Mouse (Mus musculus) embryonic facial prominence, embryonic 13.5 days (tissue): ENCODE data around the gene Nek7. TPM values are rescaled to one million over a fixed set of nuclear protein-coding genes. Genes with fewer than 3 reads are reported as not detected.

Experiments used
- ATAC-seq: fragments of 200-750 bp; cut with Nextera tagmentation; 2 replicates; pipeline ENCODE4 v1.8.0; 2017; ENCODE audit warnings: low read depth; ENCODE audit not compliant: insufficient number of reproducible peaks, insufficient read depth, low FRiP score, low TSS enrichment
- H3K27ac ChIP-seq: fragments of 300-500 bp; sonication (generic); 2 replicates; pipeline ENCODE4 v1.5.1; 2015; ENCODE audit warnings: moderate library complexity, mild to moderate bottlenecking, inconsistent platforms
- H3K27me3 ChIP-seq: fragments of 300-500 bp; sonication (generic); 2 replicates; pipeline ENCODE4 v1.6.1; 2015; ENCODE audit warnings: mild to moderate bottlenecking, inconsistent platforms
- H3K36me3 ChIP-seq: fragments of 300-500 bp; sonication (generic); 2 replicates; pipeline ENCODE4 v1.6.1; 2015; ENCODE audit warnings: mild to moderate bottlenecking, inconsistent platforms
- H3K4me1 ChIP-seq: fragments of 300-500 bp; sonication (generic); 2 replicates; pipeline ENCODE4 v1.6.1; 2015; ENCODE audit warnings: inconsistent platforms
- H3K4me2 ChIP-seq: fragments of 300-500 bp; sonication (generic); 2 replicates; pipeline ENCODE4 v1.6.1; 2015; ENCODE audit warnings: moderate library complexity, mild to moderate bottlenecking, inconsistent platforms
- H3K4me3 ChIP-seq: fragments of 300-500 bp; sonication (generic); 2 replicates; pipeline ENCODE4 v1.5.1; 2015; ENCODE audit warnings: mild to moderate bottlenecking, inconsistent platforms
- H3K9ac ChIP-seq: fragments of 300-500 bp; sonication (generic); 2 replicates; pipeline ENCODE4 v1.6.1; 2015; ENCODE audit warnings: mild to moderate bottlenecking, inconsistent platforms
- H3K9me3 ChIP-seq: fragments of 300-500 bp; sonication (generic); 2 replicates; pipeline ENCODE4 v1.6.1; 2016; ENCODE audit warnings: inconsistent platforms
- WGBS: fragments of 180-500 bp; shearing (Covaris S2); methylation state at CpG from one replicate; pipeline ENCODE4 v1.1.7; 2015; ENCODE audit warnings: mixed read lengths; 5-methylcytosine and 5-hydroxymethylcytosine counted together
- polyA plus RNA-seq: library from polyadenylated mRNA; unstranded; fragments of >200 nt; fragmentation: Nextera tagmentation; extraction: Ambion mirVana; gene quantifications from 2 replicates; pipeline ENCODE4 v1.2.1, GENCODE M21; 2015

Nek7 gene
- polyA plus RNA-seq, 1 experiment from 2014 or later, result 31.1 TPM

DNA sequence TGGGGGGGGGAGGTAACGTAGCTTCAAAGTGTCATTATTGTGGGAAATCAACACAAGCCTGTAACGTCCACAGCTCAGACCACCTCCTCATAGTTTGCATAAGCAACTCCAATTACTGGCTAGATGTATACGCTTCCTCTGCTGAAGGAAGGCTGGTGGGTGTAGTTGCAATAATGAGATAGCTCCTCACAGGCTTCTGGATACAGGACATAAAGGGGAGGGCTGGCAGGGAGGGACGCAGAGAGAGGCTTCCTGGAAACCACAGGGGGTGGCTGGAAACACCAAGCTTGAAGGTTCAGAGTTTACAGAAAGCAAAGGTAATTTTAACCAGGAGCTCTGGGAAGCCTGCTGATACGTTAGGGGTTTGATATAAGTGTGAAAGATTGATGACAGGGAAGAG lies 115.7 kb downstream of the Nek7 start:
- Histone ChIP-seq H3K9me3 (no peaks in the 10 kb centered on the region), H3K4me3 (no peak overlapping the region), H3K4me1 (peaks cover 21% of the 10 kb centered on the region), H3K27me3 (no peaks in the 10 kb centered on the region), H3K9ac (no peak overlapping the region), H3K27ac (no peak overlapping the region), H3K36me3 (no peaks in the 10 kb centered on the region), H3K4me2 (no peak overlapping the region)
- 48% methylated on average over 5 of the region's 5 CpGs for WGBS
- no peak for ATAC-seq

DNA sequence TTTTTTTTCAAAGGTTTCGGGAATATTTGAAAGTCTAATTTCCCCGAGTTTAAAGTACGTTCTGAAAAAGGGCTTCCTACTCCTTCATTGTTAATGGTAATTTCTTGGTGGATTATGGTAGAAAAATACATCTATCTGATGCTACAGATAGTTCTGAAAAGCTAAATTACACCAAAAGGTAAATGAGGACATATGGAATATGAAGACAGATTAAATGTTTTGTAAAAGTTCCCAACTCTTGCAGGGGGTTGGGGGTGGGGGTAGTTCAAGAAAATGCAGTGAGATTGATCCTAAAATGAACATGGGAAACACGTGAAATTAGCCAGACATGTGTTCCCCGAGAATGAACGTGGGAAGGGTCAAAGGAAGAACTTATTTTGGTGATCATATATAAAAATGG lies 119.2 kb downstream of the Nek7 start:
- 0 out of 2 replicates have a peak, but pooled peaks cover 3% of the 10 kb centered on the region for H3K36me3 ChIP-seq
- no peak overlapping the region for H3K4me3 ChIP-seq
- H3K27me3 ChIP-seq, result no peaks in the 10 kb centered on the region
- peaks cover 7% of the 10 kb centered on the region for H3K4me1 ChIP-seq
- no peak overlapping the region for H3K4me2 ChIP-seq
- WGBS, result 55% methylated on average over 6 of the region's 6 CpGs
- ATAC-seq, result no peak
- no peak overlapping the region for H3K9ac ChIP-seq
- no peaks in the 10 kb centered on the region for H3K9me3 ChIP-seq
- no peak overlapping the region for H3K27ac ChIP-seq

DNA sequence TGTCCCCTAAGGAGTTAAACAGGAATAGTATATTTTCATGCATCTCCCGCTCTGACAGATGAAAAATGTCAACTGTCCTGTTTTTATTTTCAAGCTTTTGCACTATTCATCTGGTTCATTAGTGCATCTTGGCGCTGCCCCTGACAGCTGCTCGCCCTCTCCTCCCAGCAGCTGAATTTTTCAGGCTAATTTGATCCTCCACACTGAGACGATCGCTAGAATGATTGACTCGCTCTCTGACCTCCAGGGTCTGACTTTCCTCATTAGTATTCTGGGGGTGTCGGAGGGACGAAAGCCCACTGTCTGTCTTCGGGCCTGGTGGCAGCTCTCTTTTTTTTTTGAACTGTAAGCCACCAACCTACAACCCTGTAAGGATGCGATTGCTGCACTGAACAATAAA lies 119.8 kb downstream of the Nek7 start:
- Histone ChIP-seq H3K36me3 (0 out of 2 replicates have a peak, but pooled peaks cover 3% of the 10 kb centered on the region), H3K9ac (no peak overlapping the region), H3K4me3 (no peak overlapping the region), H3K27ac (no peak overlapping the region), H3K4me1 (peaks cover 7% of the 10 kb centered on the region), H3K27me3 (no peaks in the 10 kb centered on the region), H3K9me3 (no peaks in the 10 kb centered on the region), H3K4me2 (no peak overlapping the region; the same call in 1 of the 2 replicates)
- no peak for ATAC-seq
- 11% methylated on average over 10 of the region's 10 CpGs for WGBS

DNA sequence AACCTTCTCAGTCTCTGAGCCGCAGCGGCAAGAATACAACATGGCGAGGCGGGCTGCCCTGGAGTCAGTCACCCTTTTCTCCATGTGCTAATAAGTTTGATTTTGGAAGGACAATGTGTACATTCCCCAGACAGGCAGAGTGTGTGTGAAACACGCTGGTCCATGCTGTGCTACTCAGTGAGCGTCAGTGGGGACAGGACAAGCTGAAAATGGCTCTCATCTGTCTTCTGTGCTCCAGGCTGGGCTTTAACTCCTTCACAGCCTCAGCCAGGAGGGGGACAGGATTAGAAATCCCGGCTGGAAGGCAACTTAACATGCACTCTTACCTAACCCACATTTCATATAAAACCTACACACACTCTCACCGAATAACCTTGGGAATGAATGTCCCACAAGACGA lies 120.5 kb downstream of the Nek7 start:
- Histone ChIP-seq H3K4me1 (peaks cover 7% of the 10 kb centered on the region), H3K36me3 (0 out of 2 replicates have a peak, but pooled peaks cover 3% of the 10 kb centered on the region), H3K9ac (no peak overlapping the region), H3K9me3 (no peaks in the 10 kb centered on the region), H3K4me3 (no peak overlapping the region), H3K27ac (no peak overlapping the region), H3K27me3 (no peaks in the 10 kb centered on the region), H3K4me2 (peak overlapping the region; percentile 16; the same call in 1 of the 2 replicates)
- 48% methylated on average over 9 of the region's 9 CpGs for WGBS
- no peak for ATAC-seq

DNA sequence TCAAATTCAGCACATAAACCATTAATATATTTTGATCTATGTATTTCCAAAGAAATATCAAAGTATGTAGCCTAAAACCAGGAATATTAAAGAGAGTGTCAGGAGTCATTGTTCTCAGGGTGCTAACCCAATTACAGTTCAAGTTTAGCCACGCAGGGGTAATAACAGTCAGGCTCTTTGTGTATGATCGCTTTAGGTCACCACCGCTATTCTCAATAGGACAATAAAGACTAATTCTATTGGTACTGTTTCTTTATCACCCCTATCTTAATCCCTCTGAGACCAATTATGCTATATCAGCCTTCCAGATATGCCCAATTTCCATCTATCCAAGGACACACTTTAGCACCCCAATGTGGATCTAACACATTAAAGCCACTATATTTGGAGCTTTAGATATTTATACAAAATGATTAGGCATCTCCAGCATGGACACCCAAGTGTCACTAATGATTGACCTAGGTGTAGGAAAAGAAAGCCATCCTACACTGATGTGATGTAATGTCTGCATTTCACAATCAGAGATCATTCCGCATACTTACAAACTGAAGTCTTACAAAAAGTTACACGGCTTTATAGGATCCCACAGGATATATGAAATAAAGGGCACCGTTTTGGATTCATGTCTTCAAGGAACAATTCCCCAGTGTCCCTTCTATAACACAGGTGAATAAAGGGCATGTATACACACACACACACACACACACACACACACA lies 128.4 kb downstream of the Nek7 start:
- H3K4me1 ChIP-seq, result no peaks in the 10 kb centered on the region
- no peak overlapping the region for H3K27ac ChIP-seq
- peaks cover 8% of the 10 kb centered on the region; the same call in 1 of the 2 replicates for H3K36me3 ChIP-seq
- no peak overlapping the region for H3K4me3 ChIP-seq
- H3K27me3 ChIP-seq, result no peaks in the 10 kb centered on the region
- H3K9me3 ChIP-seq, result no peaks in the 10 kb centered on the region
- WGBS, result 90% methylated on average over 6 of the region's 6 CpGs
- ATAC-seq, result no peak
- H3K9ac ChIP-seq, result no peak overlapping the region
- no peak overlapping the region for H3K4me2 ChIP-seq

DNA sequence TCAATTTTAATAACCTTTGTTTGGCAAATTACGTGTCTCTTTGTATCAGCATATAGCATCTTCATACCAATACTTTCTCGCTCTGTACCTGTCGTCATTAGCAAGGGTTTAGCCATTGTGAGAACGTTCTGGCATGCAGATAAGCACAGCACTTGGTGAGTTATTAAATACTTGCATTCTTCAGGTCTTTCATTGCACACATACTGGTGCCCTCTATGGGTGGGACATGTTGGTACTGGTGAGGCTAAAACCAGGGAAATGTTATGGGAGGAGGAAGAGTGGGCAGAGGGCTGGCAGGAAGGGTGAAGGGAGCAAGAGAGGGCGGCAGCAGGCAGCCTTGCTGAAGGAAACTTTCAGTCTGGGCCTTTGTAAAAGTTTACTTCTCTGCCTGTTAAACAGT lies 132.4 kb downstream of the Nek7 start:
- no peak for ATAC-seq

DNA sequence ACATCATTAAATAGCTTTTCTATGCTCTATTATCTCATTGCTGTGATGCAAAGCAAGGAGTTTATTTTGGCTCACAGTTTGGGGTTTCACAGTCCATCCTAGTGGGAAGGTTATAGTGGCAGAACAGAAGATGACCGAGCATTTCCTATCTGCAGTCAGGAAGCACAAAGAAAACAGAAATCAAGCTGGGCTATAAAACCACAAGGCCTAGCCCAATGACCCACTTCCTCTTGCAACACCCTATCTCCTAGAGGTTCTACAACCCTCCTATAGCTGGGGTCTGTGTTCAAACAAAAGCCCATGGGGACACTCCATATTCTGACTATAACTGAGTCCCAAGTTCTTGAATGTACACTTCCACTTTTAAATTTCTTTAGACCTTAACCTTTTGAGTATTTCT lies 139.2 kb downstream of the Nek7 start:
- H3K36me3 ChIP-seq, result peaks cover 8% of the 10 kb centered on the region; the same call in 1 of the 2 replicates
- ATAC-seq, result no peak
- no peak overlapping the region for H3K4me2 ChIP-seq
- H3K9me3 ChIP-seq, result peaks cover 6% of the 10 kb centered on the region; the same call in 1 of the 2 replicates
- WGBS, result 89% methylated on average over 1 of the region's 1 CpGs
- H3K27ac ChIP-seq, result no peak overlapping the region
- H3K9ac ChIP-seq, result no peak overlapping the region
- no peaks in the 10 kb centered on the region for H3K4me1 ChIP-seq
- H3K27me3 ChIP-seq, result no peaks in the 10 kb centered on the region
- no peak overlapping the region for H3K4me3 ChIP-seq

More for the DNA sequence above, 132.4 kb downstream of the Nek7 start:
- Histone ChIP-seq H3K4me2 (no peak overlapping the region), H3K9ac (no peak overlapping the region), H3K36me3 (peaks cover 18% of the 10 kb centered on the region), H3K27ac (no peak overlapping the region), H3K4me1 (no peaks in the 10 kb centered on the region), H3K27me3 (no peaks in the 10 kb centered on the region), H3K9me3 (no peaks in the 10 kb centered on the region), H3K4me3 (no peak overlapping the region)
- WGBS, result 87% methylated on average over 5 of the region's 5 CpGs

DNA sequence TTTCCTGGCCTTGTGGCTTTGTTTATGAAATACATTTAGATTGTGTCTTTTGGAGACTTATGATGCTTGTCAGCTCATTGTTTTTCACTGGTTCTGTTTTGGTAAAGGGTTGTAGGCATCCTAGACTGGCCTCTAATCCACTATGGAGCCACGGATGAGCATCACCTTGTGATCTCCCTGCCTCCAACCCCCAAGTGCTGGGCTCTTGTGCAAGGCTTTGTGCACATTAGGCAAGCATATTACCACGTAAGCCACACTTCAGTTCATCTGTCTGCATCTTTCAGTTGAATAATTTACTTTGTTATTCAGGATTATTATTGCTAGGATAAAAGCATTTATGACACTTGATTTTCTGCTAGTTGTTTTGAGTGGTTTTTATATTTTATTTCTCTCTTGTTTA lies 154.6 kb downstream of the Nek7 start:
- 70% methylated on average over 2 of the region's 2 CpGs for WGBS
- Histone ChIP-seq H3K27me3 (no peaks in the 10 kb centered on the region), H3K36me3 (no peaks in the 10 kb centered on the region), H3K9me3 (peaks cover 4% of the 10 kb centered on the region; the same call in 1 of the 2 replicates), H3K4me1 (no peaks in the 10 kb centered on the region), H3K27ac (no peak overlapping the region), H3K4me2 (no peak overlapping the region), H3K9ac (no peak overlapping the region), H3K4me3 (no peak overlapping the region)
- ATAC-seq, result no peak

DNA sequence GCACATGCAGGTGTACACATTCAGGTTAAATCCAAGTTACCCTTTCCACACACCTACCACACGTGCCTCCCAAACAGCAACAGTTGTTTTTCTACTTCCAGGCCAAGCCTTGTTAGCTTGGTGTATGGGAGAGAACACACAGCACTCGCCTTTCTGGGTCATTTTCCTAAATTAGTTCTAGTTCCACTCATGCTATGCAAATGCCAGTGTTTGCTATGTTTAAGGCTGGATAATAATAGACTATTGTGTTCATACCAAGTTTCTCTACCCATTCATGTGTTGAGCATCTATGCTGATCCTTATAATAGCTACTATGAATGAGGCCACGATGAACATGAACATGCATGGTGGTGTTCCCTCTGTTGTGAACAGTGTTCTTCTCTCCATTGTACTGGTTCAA lies 158.5 kb downstream of the Nek7 start:
- Histone ChIP-seq H3K27me3 (no peaks in the 10 kb centered on the region), H3K4me1 (no peaks in the 10 kb centered on the region), H3K27ac (no peak overlapping the region), H3K9me3 (peaks cover 4% of the 10 kb centered on the region; the same call in 1 of the 2 replicates), H3K9ac (no peak overlapping the region), H3K4me3 (no peak overlapping the region), H3K4me2 (no peak overlapping the region), H3K36me3 (no peaks in the 10 kb centered on the region)
- 81% methylated on average over 3 of the region's 3 CpGs for WGBS
- ATAC-seq, result no peak

DNA sequence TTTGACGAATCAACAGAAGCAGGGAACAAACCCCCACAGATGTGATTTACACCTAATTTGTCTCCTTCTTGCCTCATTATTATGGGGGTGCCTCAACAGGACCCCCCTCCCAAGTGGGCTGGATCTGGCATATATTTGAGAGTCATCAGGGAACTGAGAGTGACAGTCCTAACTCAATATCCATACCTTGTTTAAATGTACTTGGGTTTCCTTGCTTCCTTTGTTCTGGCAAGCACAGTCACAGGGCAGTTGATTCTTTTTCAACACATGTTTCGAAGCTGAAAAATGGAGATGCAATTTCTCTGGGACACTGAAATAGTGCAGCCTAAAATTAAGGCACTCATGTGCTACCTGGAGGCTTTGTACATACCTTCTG lies 170.5 kb downstream of the Nek7 start:
- no peak overlapping the region for H3K27ac ChIP-seq
- H3K4me1 ChIP-seq, result no peaks in the 10 kb centered on the region
- WGBS, result 57% methylated on average over 2 of the region's 2 CpGs
- H3K9ac ChIP-seq, result no peak overlapping the region
- peak overlapping the region; percentile 31; the same call in 1 of the 2 replicates for H3K4me2 ChIP-seq
- H3K27me3 ChIP-seq, result no peaks in the 10 kb centered on the region
- H3K36me3 ChIP-seq, result no peaks in the 10 kb centered on the region
- H3K9me3 ChIP-seq, result no peaks in the 10 kb centered on the region
- no peak overlapping the region for H3K4me3 ChIP-seq
- no peak for ATAC-seq

DNA sequence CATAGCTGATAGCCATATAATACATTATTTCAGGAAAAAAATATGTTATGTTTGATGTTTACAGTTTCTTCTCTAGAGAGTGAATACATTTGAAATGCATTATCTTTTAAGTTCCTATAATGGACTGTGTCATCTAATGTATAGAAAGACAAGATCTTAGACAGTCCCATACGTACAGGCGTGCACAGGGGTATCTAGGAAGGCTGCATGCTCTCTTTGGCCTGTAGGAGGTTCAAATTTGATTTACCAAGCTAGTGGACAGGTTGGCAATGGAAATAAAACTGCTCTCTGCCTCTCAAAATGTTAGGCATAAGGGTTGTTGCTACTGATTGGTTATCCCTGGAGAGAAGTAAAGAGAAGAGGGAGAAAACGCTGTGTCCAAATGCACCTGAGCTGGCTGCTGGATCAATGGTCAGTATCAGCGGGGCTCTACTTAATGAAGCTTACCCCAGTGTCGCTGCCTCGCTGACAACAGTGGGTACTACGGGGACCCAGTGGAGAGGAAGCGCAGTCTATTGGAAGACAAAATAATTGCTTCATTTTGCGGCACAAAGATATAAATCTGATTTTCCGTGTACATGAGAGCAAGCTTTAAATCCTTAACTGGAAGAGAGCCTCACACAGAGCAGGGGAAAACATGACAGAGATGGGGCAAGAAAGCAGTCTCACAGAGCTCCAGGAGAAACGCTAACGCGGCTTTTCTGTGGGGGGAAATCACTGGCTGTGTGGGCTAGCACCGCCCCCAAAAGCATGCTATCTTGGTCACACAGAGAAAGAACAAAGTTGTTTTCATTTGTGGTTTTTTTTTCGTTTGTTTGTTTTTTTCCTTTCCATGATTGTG lies 171.1 kb downstream of the Nek7 start:
- 57% methylated on average over 15 of the region's 15 CpGs for WGBS
- Histone ChIP-seq H3K4me1 (no peaks in the 10 kb centered on the region), H3K4me3 (no peak overlapping the region), H3K27ac (no peak overlapping the region), H3K9me3 (no peaks in the 10 kb centered on the region), H3K9ac (no peak overlapping the region), H3K4me2 (peak overlapping the region; percentile 31), H3K36me3 (no peaks in the 10 kb centered on the region), H3K27me3 (no peaks in the 10 kb centered on the region)
- ATAC-seq, result no peak

DNA sequence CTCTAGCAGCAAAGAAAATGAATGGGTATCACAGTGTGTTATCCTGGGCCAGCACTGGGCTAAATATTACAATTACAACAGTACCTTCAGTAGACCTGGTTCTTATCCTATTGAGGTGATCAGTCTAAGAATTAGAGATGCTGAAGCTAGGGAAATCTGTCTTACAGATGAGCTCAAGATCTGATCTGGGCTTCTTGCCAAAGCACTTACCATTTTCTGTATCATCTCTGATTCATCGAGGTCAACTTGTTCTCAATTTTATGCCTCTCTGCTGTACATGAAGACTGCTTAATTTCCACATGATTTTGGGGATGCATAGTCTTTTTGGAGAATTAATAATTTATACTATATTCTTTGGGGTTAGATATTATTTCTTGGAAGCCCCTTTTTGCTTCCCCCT lies 173.1 kb downstream of the Nek7 start:
- H3K9me3 ChIP-seq, result no peaks in the 10 kb centered on the region
- H3K9ac ChIP-seq, result no peak overlapping the region
- ATAC-seq, result no peak
- H3K27ac ChIP-seq, result no peak overlapping the region
- H3K4me3 ChIP-seq, result no peak overlapping the region
- 66% methylated on average over 1 of the region's 1 CpGs for WGBS
- no peak overlapping the region for H3K4me2 ChIP-seq
- no peaks in the 10 kb centered on the region for H3K36me3 ChIP-seq
- no peaks in the 10 kb centered on the region for H3K27me3 ChIP-seq
- H3K4me1 ChIP-seq, result no peaks in the 10 kb centered on the region
